Mouse (Mus musculus): ENCODE measurements around the gene Lrp2bp. TPM values are rescaled to one million over a fixed set of nuclear protein-coding genes. Genes with fewer than 3 reads are reported as not detected.

Lrp2bp gene
- total and polyA plus RNA-seq, 3 experiments: 0.40 TPM; not detected in 2

DNA sequence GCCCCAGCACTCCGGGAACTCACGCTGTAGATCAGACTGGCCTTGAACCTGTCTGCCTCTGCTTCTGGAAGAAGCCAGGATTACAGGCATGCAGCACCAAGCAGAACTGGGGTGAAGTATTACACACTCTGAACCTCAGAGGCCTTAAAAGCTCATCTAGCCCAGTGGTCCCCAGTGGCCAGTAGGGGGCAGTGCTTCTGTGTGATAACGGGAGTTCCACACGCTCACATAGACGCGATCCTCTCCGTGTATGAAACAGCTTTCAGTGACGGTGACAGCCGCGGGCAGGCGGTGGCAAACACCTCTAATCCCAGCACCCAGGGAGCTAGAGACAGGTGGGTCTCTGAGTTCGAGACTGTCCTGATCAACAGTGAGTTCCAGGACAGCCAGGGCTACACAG, 28.2 kb upstream of the Lrp2bp start:
- H3K9me3 ChIP-seq (replicated peaks; ENCODE audit: insufficient read depth, low read length): no peaks in the 10 kb centered on the region
- no peak overlapping the region for H3K9ac ChIP-seq (ENCODE audit: control insufficient read depth, low read depth, low read length, poor library complexity, severe bottlenecking)
- no peaks in the 10 kb centered on the region for H3K4me1 ChIP-seq (ENCODE audit: control insufficient read depth in 1 of 2, insufficient read depth in 2 of 2, low read length in 2 of 2)
- no peak overlapping the region for H3K4me3 ChIP-seq (ENCODE audit: control insufficient read depth in 1 of 2, insufficient read depth in 1 of 2, low read depth in 2 of 2, low read length in 2 of 2)
- peak; percentile 20 to 50 (median 21); a peak in 5 of 6 replicates for TF ChIP-seq CTCF (IDR thresholded peaks at IDR 0.05 in 2 of 3, conservative IDR thresholded peaks at IDR 0.05 in 1 of 3; ENCODE audit: control insufficient read depth in 1 of 3, insufficient read depth in 1 of 3, low read depth in 2 of 3, low read length in 3 of 3, poor library complexity in 1 of 3, severe bottlenecking in 1 of 3)
- TF ChIP-seq USF1 (IDR thresholded peaks at IDR 0.05; ENCODE audit: low read depth, low read length): no peak
- H3K27ac ChIP-seq (ENCODE audit: control insufficient read depth, low read depth, low read length): no peak overlapping the region
- no peaks in the 10 kb centered on the region for H3K27me3 ChIP-seq (ENCODE audit: control insufficient read depth in 1 of 2, insufficient read depth in 2 of 2, low read length in 2 of 2)
- peaks cover under 1% of the 10 kb centered on the region; the same call in 1 of the 2 replicates for H3K79me2 ChIP-seq (ENCODE audit: control insufficient read depth, insufficient read depth, low read length, poor library complexity)
- H3K36me3 ChIP-seq (ENCODE audit: control insufficient read depth in 1 of 2, insufficient read depth in 2 of 2, low read length in 2 of 2): peaks cover 0 to 5% of the 10 kb centered on the region in 2 experiments; a peak in 1 of 4 replicates
- DNase-seq (ENCODE audit: low read depth, low spot score): no peak

DNA sequence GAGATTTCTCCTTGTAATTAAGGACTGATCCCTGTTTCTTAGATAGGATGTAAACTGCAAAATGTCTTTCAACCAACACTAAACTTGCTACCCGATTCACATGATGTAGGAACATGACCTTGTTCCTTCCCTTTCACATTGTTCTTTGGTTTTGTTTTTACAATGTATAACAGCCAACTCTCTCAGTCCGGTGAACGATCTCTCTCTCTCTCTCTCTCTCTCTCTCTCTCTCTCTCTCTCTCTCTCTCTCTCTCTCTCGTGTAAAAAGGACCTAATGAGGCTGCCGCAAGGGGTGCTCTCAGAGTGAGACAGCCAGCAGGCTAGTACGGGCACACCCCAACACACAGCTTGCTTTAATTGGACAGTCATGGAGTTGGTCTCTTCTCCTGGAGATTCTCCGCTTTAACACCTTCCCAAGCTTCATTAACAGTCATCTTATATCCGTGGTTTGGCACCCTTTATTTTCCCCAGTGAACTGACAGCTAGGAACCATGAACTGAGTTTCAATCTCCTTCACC, 25.1 kb upstream of the Lrp2bp start:
- peaks cover 0 to 4% of the 10 kb centered on the region in 2 experiments; a peak in 1 of 4 replicates for H3K4me1 ChIP-seq (ENCODE audit: control insufficient read depth in 1 of 2, insufficient read depth in 2 of 2, low read length in 2 of 2)
- H3K4me3 ChIP-seq (ENCODE audit: control insufficient read depth in 1 of 2, insufficient read depth in 1 of 2, low read depth in 2 of 2, low read length in 2 of 2): peak overlapping the region; percentile 49 to 84
- peak; percentile 82 for DNase-seq (ENCODE audit: low read depth, low spot score)
- H3K27ac ChIP-seq (ENCODE audit: control insufficient read depth, low read depth, low read length): peak overlapping the region; percentile 81
- H3K9me3 ChIP-seq (replicated peaks; ENCODE audit: insufficient read depth, low read length): no peaks in the 10 kb centered on the region
- TF ChIP-seq MXI1 (IDR thresholded peaks at IDR 0.05; ENCODE audit: low read depth, low read length): peak; percentile 42; the same call in 1 of the 2 replicates
- 0 out of 2 replicates have a peak, but pooled peaks have one; percentile 20 for TF ChIP-seq TCF12 (IDR thresholded peaks at IDR 0.05; ENCODE audit: low read depth, low read length)
- TF ChIP-seq JUND (IDR thresholded peaks at IDR 0.05; ENCODE audit: low read depth, low read length): peak; percentile 99
- no peak for TF ChIP-seq USF1 (IDR thresholded peaks at IDR 0.05; ENCODE audit: low read depth, low read length)
- peak in 1 of 3 experiments; percentile 31; a peak in 1 of 6 replicates for TF ChIP-seq CTCF (IDR thresholded peaks at IDR 0.05 in 2 of 3, conservative IDR thresholded peaks at IDR 0.05 in 1 of 3; ENCODE audit: control insufficient read depth in 1 of 3, insufficient read depth in 1 of 3, low read depth in 2 of 3, low read length in 3 of 3, poor library complexity in 1 of 3, severe bottlenecking in 1 of 3)
- TF ChIP-seq UBTF (IDR thresholded peaks at IDR 0.05; ENCODE audit: borderline replicate concordance, insufficient read depth, low read depth, low read length): no peak
- TF ChIP-seq ETS1 (IDR thresholded peaks at IDR 0.05; ENCODE audit: low read depth, low read length): peak; percentile 40; the same call in 1 of the 2 replicates
- peak; percentile 29; the same call in 1 of the 2 replicates for TF ChIP-seq SIN3A (IDR thresholded peaks at IDR 0.05; ENCODE audit: low read length)
- TF ChIP-seq SMC3 (IDR thresholded peaks at IDR 0.05; ENCODE audit: low read depth, low read length): no peak
- no peak for TF ChIP-seq USF2 (IDR thresholded peaks at IDR 0.05; ENCODE audit: borderline replicate concordance in 1 of 2, insufficient read depth in 1 of 2, low read depth in 1 of 2, low read length in 2 of 2)
- peak; percentile 47 for TF ChIP-seq HCFC1 (IDR thresholded peaks at IDR 0.05; ENCODE audit: low read depth, low read length)
- H3K79me2 ChIP-seq (ENCODE audit: control insufficient read depth, insufficient read depth, low read length, poor library complexity): peaks cover 9% of the 10 kb centered on the region
- H3K27me3 ChIP-seq (ENCODE audit: control insufficient read depth in 1 of 2, insufficient read depth in 2 of 2, low read length in 2 of 2): no peaks in the 10 kb centered on the region
- peaks cover 5 to 8% of the 10 kb centered on the region in 2 experiments; a peak in 3 of 4 replicates for H3K36me3 ChIP-seq (ENCODE audit: control insufficient read depth in 1 of 2, insufficient read depth in 2 of 2, low read length in 2 of 2)
- peak overlapping the region; percentile 82 for H3K9ac ChIP-seq (ENCODE audit: control insufficient read depth, low read depth, low read length, poor library complexity, severe bottlenecking)
